Mouse (Mus musculus): Measurements from ENCODE around the gene Tnfrsf1a.

- no peak for TF ChIP-seq CTCF (IDR thresholded peaks at IDR 0.05; ENCODE audit: borderline replicate concordance, control insufficient read depth, extremely low read depth, insufficient read depth, low read length, poor library complexity)
- no peak for TF ChIP-seq POLR2A (IDR thresholded peaks at IDR 0.05; ENCODE audit: control insufficient read depth, extremely low read depth, insufficient read depth, low read length, poor library complexity)
Measured at GRCm38 (mm10) chr6:125325337-125325736, 23.8 kb upstream of the Tnfrsf1a start.

Measured in thymus, adult 2 months (tissue).